Mouse (Mus musculus): Measurements from ENCODE around the gene Wdr1.

- no peak for TF ChIP-seq CTCF (IDR thresholded peaks at IDR 0.05; ENCODE audit: extremely low read depth, insufficient read depth, low read length)
- TF ChIP-seq POLR2A (IDR thresholded peaks at IDR 0.05; ENCODE audit: extremely low read depth, insufficient read depth, low read length), result no peak
These were observed 53.5 kb downstream of the Wdr1 start for GRCm38 (mm10) chr5:38509568-38509967.

Data from cortical plate, adult 2 months (tissue).